Mouse (Mus musculus) embryonic facial prominence, embryonic 14.5 days (tissue): Measurements from ENCODE around the gene Anxa3. TPM values are rescaled to one million over a fixed set of nuclear protein-coding genes. Genes with fewer than 3 reads are reported as not detected.
A peak's percentile ranks its signal among the peaks of the same experiment; 100 is the strongest.

Experiments
- ATAC-seq: fragments of 200-750 bp; cut with Nextera tagmentation; 2 replicates; pipeline ENCODE4 v1.8.0; 2017; ENCODE audit warnings: low read depth, moderate number of reproducible peaks, moderate TSS enrichment
- DNase-seq: peaks from one replicate; pipeline ENCODE4 v3.0.0-alpha.2; 2015; ENCODE audit warnings: low spot score
- H3K27ac ChIP-seq: fragments of 300-500 bp; sonication (generic); replicated peaks from 2 replicates; pipeline ENCODE4 v1.5.1; 2014; ENCODE audit warnings: low read depth, mild to moderate bottlenecking, low read length, moderate library complexity
- H3K27me3 ChIP-seq: fragments of 300-500 bp; sonication (generic); replicated peaks from 2 replicates; pipeline ENCODE4 v1.6.1; 2014; ENCODE audit warnings: low read length; ENCODE audit not compliant: control insufficient read depth, insufficient read depth
- H3K36me3 ChIP-seq: fragments of 300-500 bp; sonication (generic); 2 replicates; pipeline ENCODE4 v1.6.1; 2014; ENCODE audit warnings: low read length, mixed read lengths; ENCODE audit not compliant: control insufficient read depth, insufficient read depth
- H3K4me1 ChIP-seq: fragments of 300-500 bp; sonication (generic); 2 replicates; pipeline ENCODE4 v1.6.1; 2014; ENCODE audit warnings: antibody characterized with exemption, low read length; ENCODE audit not compliant: control insufficient read depth, insufficient read depth
- H3K4me2 ChIP-seq: fragments of 300-500 bp; sonication (generic); 2 replicates; pipeline ENCODE4 v1.6.1; 2014; ENCODE audit warnings: low read depth, mild to moderate bottlenecking, low read length, moderate library complexity, mixed read lengths
- H3K4me3 ChIP-seq: fragments of 300-500 bp; sonication (generic); 2 replicates; pipeline ENCODE4 v1.5.1; 2014; ENCODE audit warnings: low read depth, mild to moderate bottlenecking, low read length
- H3K9ac ChIP-seq: fragments of 300-500 bp; sonication (generic); 2 replicates; pipeline ENCODE4 v1.6.1; 2014; ENCODE audit warnings: low read depth, mild to moderate bottlenecking, low read length, moderate library complexity, mixed read lengths
- H3K9me3 ChIP-seq: fragments of 300-500 bp; sonication (generic); 2 replicates; pipeline ENCODE4 v1.6.1; 2016; ENCODE audit warnings: low read length; ENCODE audit not compliant: control insufficient read depth
- WGBS: fragments of 180-500 bp; shearing (Covaris S2); extraction: QIAGEN DNeasy Blood & Tissue Kit; methylation state at CpG from one replicate; pipeline ENCODE4 v1.1.7; 2014; 5-methylcytosine and 5-hydroxymethylcytosine counted together
- polyA plus RNA-seq: library from polyadenylated mRNA; unstranded; fragments of >200 nt; fragmentation: Nextera tagmentation; extraction: Ambion mirVana; gene quantifications from 2 replicates; pipeline ENCODE4 v1.2.1, GENCODE M21; 2014

Gene Anxa3
- polyA plus RNA-seq, 1 experiment from 2014 or later: 50.0 TPM

GRCm38 (mm10) chr5:96793953-96794635 is 955 bp downstream of the Anxa3 start:
- H3K9ac ChIP-seq: no peak overlapping the region
- WGBS: 43% methylated on average over 10 of the region's 10 CpGs

GRCm38 (mm10) chr5:96795752-96796151 is 2.6 kb downstream of the Anxa3 start:
- Histone ChIP-seq H3K4me3 (no peak overlapping the region), H3K9me3 (no peaks in the 10 kb centered on the region), H3K4me2 (no peak overlapping the region), H3K9ac (no peak overlapping the region), H3K27ac (no peak overlapping the region), H3K4me1 (peaks cover 14% of the 10 kb centered on the region), H3K36me3 (no peaks in the 10 kb centered on the region), H3K27me3 (no peaks in the 10 kb centered on the region)
- no peak for ATAC-seq
- peak; percentile 30 for DNase-seq
- WGBS: 67% methylated on average over 1 of the region's 1 CpGs

More at GRCm38 (mm10) chr5:96793953-96794635, 955 bp downstream of the Anxa3 start:
- DNase-seq (peak; percentile 35), ATAC-seq (no peak)
- Histone ChIP-seq H3K27ac (peak overlapping the region; percentile 36; the same call in 1 of the 2 replicates), H3K4me1 (peaks cover 14% of the 10 kb centered on the region), H3K4me2 (peak overlapping the region; percentile 85), H3K4me3 (peak overlapping the region; percentile 45), H3K27me3 (no peaks in the 10 kb centered on the region), H3K9me3 (no peaks in the 10 kb centered on the region), H3K36me3 (no peaks in the 10 kb centered on the region)

- Histone ChIP-seq H3K4me1 (peaks cover 22% of the 10 kb centered on the region), H3K9me3 (no peaks in the 10 kb centered on the region), H3K27me3 (no peaks in the 10 kb centered on the region), H3K4me3 (no peak overlapping the region), H3K4me2 (no peak overlapping the region), H3K36me3 (no peaks in the 10 kb centered on the region), H3K27ac (no peak overlapping the region), H3K9ac (no peak overlapping the region)
- no peak for ATAC-seq
- WGBS: 94% methylated on average over 6 of the region's 6 CpGs
- DNase-seq: no peak
Measured at GRCm38 (mm10) chr5:96797465-96797864, 4.3 kb downstream of the Anxa3 start.

GRCm38 (mm10) chr5:96799165-96799564 is 6.0 kb downstream of the Anxa3 start:
- no peak for ATAC-seq
- Histone ChIP-seq H3K4me3 (no peak overlapping the region), H3K9ac (no peak overlapping the region), H3K4me2 (no peak overlapping the region), H3K36me3 (no peaks in the 10 kb centered on the region), H3K27ac (no peak overlapping the region), H3K27me3 (no peaks in the 10 kb centered on the region), H3K9me3 (no peaks in the 10 kb centered on the region), H3K4me1 (peaks cover 9% of the 10 kb centered on the region)
- 94% methylated on average over 9 of the region's 9 CpGs for WGBS
- no peak for DNase-seq

- Histone ChIP-seq H3K27ac (no peak overlapping the region), H3K9ac (no peak overlapping the region), H3K4me2 (no peak overlapping the region), H3K27me3 (no peaks in the 10 kb centered on the region), H3K4me1 (peaks cover 9% of the 10 kb centered on the region; the same call in 1 of the 2 replicates), H3K36me3 (no peaks in the 10 kb centered on the region), H3K4me3 (no peak overlapping the region), H3K9me3 (no peaks in the 10 kb centered on the region)
- 84% methylated on average over 9 of the region's 9 CpGs for WGBS
- no peak for ATAC-seq
- no peak for DNase-seq
Measured at GRCm38 (mm10) chr5:96799969-96800368, 6.8 kb downstream of the Anxa3 start.

GRCm38 (mm10) chr5:96802185-96802584 is 9.0 kb downstream of the Anxa3 start:
- H3K27ac ChIP-seq: no peak overlapping the region
- H3K36me3 ChIP-seq: no peaks in the 10 kb centered on the region
- no peak overlapping the region for H3K4me2 ChIP-seq
- no peak overlapping the region for H3K9ac ChIP-seq
- no peaks in the 10 kb centered on the region for H3K27me3 ChIP-seq
- H3K9me3 ChIP-seq: no peaks in the 10 kb centered on the region
- H3K4me3 ChIP-seq: no peak overlapping the region
- 18% methylated on average over 7 of the region's 7 CpGs for WGBS
- peaks cover 9% of the 10 kb centered on the region; the same call in 1 of the 2 replicates for H3K4me1 ChIP-seq
- ATAC-seq (peak; percentile 73), DNase-seq (peak; percentile 71)

GRCm38 (mm10) chr5:96803091-96803490 is 10.0 kb downstream of the Anxa3 start:
- peaks cover 9% of the 10 kb centered on the region; the same call in 1 of the 2 replicates for H3K4me1 ChIP-seq
- WGBS: 45% methylated on average over 3 of the region's 3 CpGs
- DNase-seq (peak; percentile 50), ATAC-seq (no peak)
- H3K4me2 ChIP-seq: no peak overlapping the region
- H3K9ac ChIP-seq: no peak overlapping the region
- H3K27me3 ChIP-seq: no peaks in the 10 kb centered on the region
- H3K27ac ChIP-seq: no peak overlapping the region
- H3K4me3 ChIP-seq: no peak overlapping the region
- no peaks in the 10 kb centered on the region for H3K36me3 ChIP-seq
- H3K9me3 ChIP-seq: no peaks in the 10 kb centered on the region

GRCm38 (mm10) chr5:96804304-96804703 is 11.2 kb downstream of the Anxa3 start:
- no peak overlapping the region for H3K4me2 ChIP-seq
- H3K36me3 ChIP-seq: no peaks in the 10 kb centered on the region
- WGBS: 57% methylated on average over 4 of the region's 4 CpGs

GRCm38 (mm10) chr5:96804813-96805212 is 11.7 kb downstream of the Anxa3 start:
- WGBS: 42% methylated on average over 3 of the region's 3 CpGs
- no peak overlapping the region for H3K9ac ChIP-seq
- no peak for DNase-seq
- H3K36me3 ChIP-seq: no peaks in the 10 kb centered on the region
- no peak overlapping the region for H3K4me3 ChIP-seq
- ATAC-seq: no peak
- H3K4me1 ChIP-seq: peaks cover 9% of the 10 kb centered on the region; the same call in 1 of the 2 replicates
- no peak overlapping the region for H3K4me2 ChIP-seq
- H3K9me3 ChIP-seq: no peaks in the 10 kb centered on the region
- H3K27me3 ChIP-seq: no peaks in the 10 kb centered on the region
- no peak overlapping the region for H3K27ac ChIP-seq

More at GRCm38 (mm10) chr5:96804304-96804703, 11.2 kb downstream of the Anxa3 start:
- Histone ChIP-seq H3K4me3 (no peak overlapping the region), H3K9me3 (no peaks in the 10 kb centered on the region), H3K27ac (no peak overlapping the region), H3K4me1 (peaks cover 9% of the 10 kb centered on the region; the same call in 1 of the 2 replicates), H3K27me3 (no peaks in the 10 kb centered on the region), H3K9ac (no peak overlapping the region)
- DNase-seq (peak; percentile 12), ATAC-seq (no peak)
